Mouse (Mus musculus) neural tube, embryonic 12.5 days (tissue): Measurements from ENCODE around the gene Kbtbd13. TPM values are rescaled to one million over a fixed set of nuclear protein-coding genes. Genes with fewer than 3 reads are reported as not detected.
A peak's percentile ranks its signal among the peaks of the same experiment; 100 is the strongest.

Experiments
- ATAC-seq: fragments of 200-750 bp; cut with Nextera tagmentation; 2 replicates; pipeline ENCODE4 v1.8.0; 2017; ENCODE audit warnings: low read depth, mild to moderate bottlenecking, moderate TSS enrichment, moderate library complexity; ENCODE audit not compliant: low FRiP score
- H3K27ac ChIP-seq: fragments of 300-500 bp; sonication (generic); 2 replicates; pipeline ENCODE4 v1.5.1; 2016
- H3K27me3 ChIP-seq: fragments of 300-500 bp; sonication (generic); replicated peaks from 2 replicates; pipeline ENCODE4 v1.6.1; 2016; ENCODE audit warnings: mild to moderate bottlenecking
- H3K36me3 ChIP-seq: fragments of 300-500 bp; sonication (generic); 2 replicates; pipeline ENCODE4 v1.6.1; 2016; ENCODE audit warnings: mild to moderate bottlenecking
- H3K4me1 ChIP-seq: fragments of 300-500 bp; sonication (generic); 2 replicates; pipeline ENCODE4 v1.6.1; 2016
- H3K4me2 ChIP-seq: fragments of 300-500 bp; sonication (generic); replicated peaks from 2 replicates; pipeline ENCODE4 v1.6.1; 2016; ENCODE audit warnings: mild to moderate bottlenecking
- H3K4me3 ChIP-seq: fragments of 300-500 bp; sonication (generic); 2 replicates; pipeline ENCODE4 v1.5.1; 2016
- H3K9ac ChIP-seq: fragments of 300-500 bp; sonication (generic); 2 replicates; pipeline ENCODE4 v1.6.1; 2016; ENCODE audit warnings: mild to moderate bottlenecking
- H3K9me3 ChIP-seq: fragments of 300-500 bp; sonication (generic); 2 replicates; pipeline ENCODE4 v1.6.1; 2016; ENCODE audit warnings: mild to moderate bottlenecking
- WGBS: fragments of 180-500 bp; shearing (Covaris S2); methylation state at CpG from one replicate; pipeline ENCODE4 v1.1.7; 2016; 5-methylcytosine and 5-hydroxymethylcytosine counted together
- polyA plus RNA-seq: library from polyadenylated mRNA; unstranded; fragments of >200 nt; fragmentation: Nextera tagmentation; extraction: Ambion mirVana; gene quantifications from 2 replicates; pipeline ENCODE4 v1.2.1, GENCODE M21; 2016

Kbtbd13 gene
- polyA plus RNA-seq, 1 experiment from 2014 or later: 0.81 TPM

DNA sequence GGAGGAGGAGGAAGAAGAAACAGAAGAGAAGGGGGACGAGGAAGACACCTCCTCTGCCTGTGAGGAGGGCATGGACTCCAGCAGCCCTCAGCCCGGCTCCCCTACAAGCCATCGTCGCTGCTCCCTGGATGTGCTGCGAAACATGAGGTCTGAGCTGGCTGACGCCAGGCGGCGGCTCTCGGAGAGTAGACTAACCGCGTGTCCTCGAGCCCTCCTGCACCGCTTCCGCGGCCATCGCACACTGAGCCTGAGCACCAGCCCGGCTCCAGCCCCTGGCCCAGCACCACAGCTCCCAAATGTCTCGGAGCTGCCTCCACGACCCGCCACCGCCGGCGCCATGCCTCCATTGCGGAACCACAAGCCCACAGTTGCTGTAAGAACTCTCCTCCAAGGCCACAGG, 19.7 kb downstream of the Kbtbd13 start:
- Histone ChIP-seq H3K4me3 (no peak overlapping the region), H3K27ac (no peak overlapping the region), H3K36me3 (peaks cover 19% of the 10 kb centered on the region), H3K4me1 (no peaks in the 10 kb centered on the region), H3K9ac (no peak overlapping the region), H3K27me3 (no peaks in the 10 kb centered on the region), H3K9me3 (no peaks in the 10 kb centered on the region), H3K4me2 (no peak overlapping the region)
- no peak for ATAC-seq
- 79% methylated on average over 24 of the region's 24 CpGs for WGBS

- Histone ChIP-seq H3K4me3 (no peak overlapping the region), H3K36me3 (peaks cover 18% of the 10 kb centered on the region), H3K27ac (no peak overlapping the region), H3K4me2 (no peak overlapping the region), H3K9ac (no peak overlapping the region), H3K9me3 (no peaks in the 10 kb centered on the region), H3K4me1 (peaks cover 9% of the 10 kb centered on the region; the same call in 1 of the 2 replicates), H3K27me3 (no peaks in the 10 kb centered on the region)
- WGBS: 92% methylated on average over 7 of the region's 7 CpGs
- ATAC-seq: no peak
These were observed 25.7 kb downstream of the Kbtbd13 start for GRCm38 (mm10) chr9:65365721-65366120.

- Histone ChIP-seq H3K27ac (no peak overlapping the region), H3K9me3 (no peaks in the 10 kb centered on the region), H3K4me2 (no peak overlapping the region), H3K9ac (no peak overlapping the region), H3K4me1 (peaks cover 9% of the 10 kb centered on the region; the same call in 1 of the 2 replicates), H3K27me3 (no peaks in the 10 kb centered on the region), H3K4me3 (no peak overlapping the region), H3K36me3 (peaks cover 34% of the 10 kb centered on the region)
- no peak for ATAC-seq
- WGBS: 60% methylated on average over 9 of the region's 9 CpGs
These were observed 27.8 kb downstream of the Kbtbd13 start for GRCm38 (mm10) chr9:65363684-65364083.

DNA sequence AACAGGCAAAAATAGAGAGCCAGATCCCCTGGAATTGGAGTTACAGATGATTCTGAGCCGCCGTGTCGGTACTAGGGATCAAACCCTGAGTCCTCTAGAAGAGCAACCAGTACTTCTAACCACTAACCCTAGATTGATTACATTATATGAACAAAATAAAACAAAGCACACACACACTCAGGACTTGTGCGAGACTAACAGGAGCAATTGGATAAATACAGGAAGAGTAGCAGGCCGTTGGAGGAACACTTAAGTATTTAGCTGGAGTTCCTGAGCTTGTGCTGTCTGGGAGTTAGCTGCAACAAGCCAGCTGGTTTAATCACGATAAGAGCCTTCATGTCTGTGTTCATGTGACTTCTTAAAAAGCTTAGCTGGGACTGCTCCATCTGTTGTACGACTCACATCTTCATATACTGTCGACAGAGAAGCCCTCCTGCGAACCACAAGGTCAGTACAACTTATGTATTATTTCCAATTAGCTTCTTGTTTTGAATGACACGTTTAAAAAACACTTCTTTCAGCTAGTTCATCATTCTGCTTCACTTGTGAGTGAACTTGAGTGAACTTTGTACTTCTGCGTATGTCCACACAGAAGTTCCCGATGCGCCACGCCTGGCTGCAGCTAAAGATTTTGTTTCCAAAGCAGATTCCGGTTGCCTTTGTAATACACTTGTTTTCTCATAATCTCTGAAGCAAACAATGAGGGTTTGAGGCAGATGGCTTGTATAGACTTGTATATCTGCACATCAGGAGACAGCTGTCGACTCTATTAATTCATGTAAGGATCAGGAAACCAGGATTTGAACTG, 30.6 kb downstream of the Kbtbd13 start, which contains the start of gene Ubap1l:
Gene Ubap1l (plus strand): TSS at position 401 of the 808 bp plus-strand sequence.
- no peaks in the 10 kb centered on the region for H3K9me3 ChIP-seq
- 93% methylated on average over 16 of the region's 16 CpGs for WGBS
- H3K4me2 ChIP-seq: no peak within 1 kb of the TSS
- H3K27ac ChIP-seq: no peak within 1 kb of the TSS
- no peaks in the 10 kb centered on the region for H3K27me3 ChIP-seq
- no peak within 1 kb of the TSS for H3K9ac ChIP-seq
- H3K36me3 ChIP-seq: peaks cover 58% of the 10 kb centered on the region
- peaks cover 9% of the 10 kb centered on the region; the same call in 1 of the 2 replicates for H3K4me1 ChIP-seq
- no peak for ATAC-seq
- no peak within 1 kb of the TSS for H3K4me3 ChIP-seq

GRCm38 (mm10) chr9:65358956-65359480, 32.4 kb downstream of the Kbtbd13 start:
- Histone ChIP-seq H3K9me3 (no peaks in the 10 kb centered on the region), H3K9ac (no peak overlapping the region), H3K27ac (no peak overlapping the region), H3K36me3 (peaks cover 64% of the 10 kb centered on the region), H3K4me1 (peaks cover 9% of the 10 kb centered on the region; the same call in 1 of the 2 replicates), H3K4me2 (no peak overlapping the region), H3K4me3 (no peak overlapping the region), H3K27me3 (no peaks in the 10 kb centered on the region)
- WGBS: 93% methylated on average over 1 of the region's 1 CpGs
- no peak for ATAC-seq

- no peak overlapping the region for H3K9ac ChIP-seq
- H3K9me3 ChIP-seq: no peaks in the 10 kb centered on the region
- no peaks in the 10 kb centered on the region for H3K4me1 ChIP-seq
- peaks cover 64% of the 10 kb centered on the region for H3K36me3 ChIP-seq
- WGBS: 88% methylated on average over 2 of the region's 2 CpGs
- no peak overlapping the region for H3K27ac ChIP-seq
- no peak overlapping the region for H3K4me3 ChIP-seq
- H3K4me2 ChIP-seq: no peak overlapping the region
- no peaks in the 10 kb centered on the region for H3K27me3 ChIP-seq
- no peak for ATAC-seq
These were observed 34.5 kb downstream of the Kbtbd13 start for GRCm38 (mm10) chr9:65356971-65357370.

DNA sequence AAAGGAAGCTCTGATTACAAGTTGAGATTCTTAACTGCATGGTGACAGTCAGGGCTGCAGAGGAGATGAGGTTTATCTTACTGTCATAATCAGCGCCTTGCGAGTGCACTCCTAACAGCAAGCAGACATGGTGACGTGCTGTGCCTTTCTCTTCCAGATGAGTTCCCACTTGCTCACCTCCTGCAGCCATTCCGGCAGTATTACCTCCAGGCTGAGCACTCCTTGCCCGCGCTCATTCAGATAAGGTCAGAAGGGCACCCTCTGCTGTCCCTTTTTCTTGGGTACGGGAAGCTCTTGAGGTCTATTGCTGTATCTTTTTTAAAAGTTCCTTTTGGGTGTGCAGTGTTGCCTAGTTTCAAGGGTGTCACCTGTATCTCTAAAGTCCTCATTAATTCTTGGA, 34.9 kb downstream of the Kbtbd13 start:
- Histone ChIP-seq H3K9ac (no peak overlapping the region), H3K27me3 (no peaks in the 10 kb centered on the region), H3K4me3 (no peak overlapping the region), H3K4me1 (no peaks in the 10 kb centered on the region), H3K4me2 (no peak overlapping the region), H3K9me3 (no peaks in the 10 kb centered on the region), H3K36me3 (peaks cover 61% of the 10 kb centered on the region), H3K27ac (no peak overlapping the region)
- no peak for ATAC-seq
- WGBS: 92% methylated on average over 7 of the region's 7 CpGs

- Histone ChIP-seq H3K9me3 (no peaks in the 10 kb centered on the region), H3K4me2 (no peak overlapping the region), H3K27ac (no peak overlapping the region), H3K4me1 (0 out of 2 replicates have a peak, but pooled peaks cover 7% of the 10 kb centered on the region), H3K4me3 (no peak overlapping the region), H3K27me3 (no peaks in the 10 kb centered on the region), H3K36me3 (peaks cover 33% of the 10 kb centered on the region), H3K9ac (no peak overlapping the region)
- ATAC-seq: no peak
- WGBS: 92% methylated on average over 5 of the region's 5 CpGs
These were observed 38.2 kb downstream of the Kbtbd13 start for GRCm38 (mm10) chr9:65353251-65353650.

- H3K9me3 ChIP-seq: no peaks in the 10 kb centered on the region
- peak overlapping the region; percentile 98 for H3K9ac ChIP-seq
- WGBS: 48% methylated on average over 8 of the region's 8 CpGs
- peaks cover 17% of the 10 kb centered on the region for H3K4me1 ChIP-seq
- no peak for ATAC-seq
- no peak overlapping the region for H3K27ac ChIP-seq
- H3K4me2 ChIP-seq: peak overlapping the region; percentile 91
- peak overlapping the region; percentile 100 for H3K4me3 ChIP-seq
- H3K36me3 ChIP-seq: no peaks in the 10 kb centered on the region
- H3K27me3 ChIP-seq: no peaks in the 10 kb centered on the region
These were observed 44.2 kb downstream of the Kbtbd13 start for GRCm38 (mm10) chr9:65347112-65347850.

- Histone ChIP-seq H3K4me3 (peak overlapping the region; percentile 100), H3K9me3 (no peaks in the 10 kb centered on the region), H3K4me1 (peaks cover 17% of the 10 kb centered on the region), H3K4me2 (peak overlapping the region; percentile 91), H3K36me3 (no peaks in the 10 kb centered on the region), H3K27ac (peak overlapping the region; percentile 88), H3K27me3 (no peaks in the 10 kb centered on the region), H3K9ac (peak overlapping the region; percentile 98)
- ATAC-seq: peak; percentile 68
- WGBS: under 1% methylated on average over 77 of the region's 77 CpGs
These were observed 44.9 kb downstream of the Kbtbd13 start for GRCm38 (mm10) chr9:65346476-65347111.

DNA sequence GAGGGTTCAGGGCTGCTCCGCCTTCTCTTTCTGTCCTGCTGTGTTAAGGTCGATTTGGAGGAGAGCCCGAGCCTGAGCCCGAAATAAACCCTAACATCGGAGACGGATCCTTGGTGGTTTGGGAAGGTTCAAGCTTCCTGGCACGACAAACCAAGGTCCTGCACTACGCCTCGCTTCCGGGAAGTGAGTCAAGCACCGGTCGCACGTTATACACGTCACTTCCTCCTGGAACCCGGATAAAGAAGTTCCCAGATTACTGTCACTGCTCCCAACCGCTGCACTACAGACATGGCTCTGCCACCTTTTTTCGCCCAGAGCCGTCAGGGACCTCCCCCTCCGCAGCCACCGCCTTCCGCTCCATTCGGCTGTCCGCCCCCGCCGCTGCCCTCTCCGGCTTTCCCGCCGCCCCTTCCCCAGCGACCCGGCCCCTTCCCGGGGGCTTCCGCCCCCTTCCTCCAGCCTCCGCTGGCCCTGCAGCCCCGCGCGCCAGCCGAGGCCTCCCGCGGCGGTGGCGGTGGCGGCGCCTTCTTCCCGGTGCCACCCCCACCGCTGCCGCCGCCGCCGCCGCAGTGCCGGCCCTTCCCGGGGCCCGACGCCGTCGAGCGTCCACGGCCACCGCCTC, 45.5 kb downstream of the Kbtbd13 start, which contains the start of gene Pdcd7:
Gene Pdcd7 (plus strand): TSS at position 251 of the 622 bp plus-strand sequence.
- Histone ChIP-seq H3K9me3 (no peaks in the 10 kb centered on the region), H3K4me1 (peaks cover 16% of the 10 kb centered on the region), H3K27ac (peak within 1 kb of the TSS; percentile 88), H3K27me3 (no peaks in the 10 kb centered on the region), H3K4me2 (peak within 1 kb of the TSS; percentile 91), H3K36me3 (no peaks in the 10 kb centered on the region), H3K4me3 (peak within 1 kb of the TSS; percentile 100), H3K9ac (peak within 1 kb of the TSS; percentile 98)
- under 1% methylated on average over 59 of the region's 59 CpGs for WGBS
- peak; percentile 96 for ATAC-seq
